Mouse (Mus musculus) retina, postnatal 1 day (tissue): ENCODE measurements at regions not wholly inside any gene's neighbourhood (a gene's known extent, or its start where the extent isn't known, plus 50 kb on each side); places are given as distances from the start of the nearest gene placed in this dataset.

Source experiments
- DNase-seq: peaks from one replicate; pipeline ENCODE4 v3.0.0-alpha.2; 2012

- DNase-seq: no peak
Measured at GRCm38 (mm10) chr14:95241946-95242345, 639.1 kb upstream of the 4921530L21Rik start.

GRCm38 (mm10) chr14:95248859-95249258, 632.2 kb upstream of the 4921530L21Rik start:
- no peak for DNase-seq

GRCm38 (mm10) chr14:95256110-95256509, 624.9 kb upstream of the 4921530L21Rik start:
- DNase-seq: peak; percentile 9

- DNase-seq: peak; percentile 75
Measured at GRCm38 (mm10) chr14:95281431-95281830, 599.6 kb upstream of the 4921530L21Rik start.

- peak; percentile 65 for DNase-seq
Measured at GRCm38 (mm10) chr14:95282016-95282415, 599.0 kb upstream of the 4921530L21Rik start.

- no peak for DNase-seq
Measured at GRCm38 (mm10) chr14:95314134-95314924, 566.7 kb upstream of the 4921530L21Rik start.

- DNase-seq: peak; percentile 63
Measured at GRCm38 (mm10) chr14:95356968-95357367, 524.1 kb upstream of the 4921530L21Rik start.
